Mouse (Mus musculus) brain, embryonic 14.5 days (tissue): ENCODE data around the gene Olfr1360. TPM values are rescaled to one million over a fixed set of nuclear protein-coding genes. Genes with fewer than 3 reads are reported as not detected.
A peak's percentile ranks its signal among the peaks of the same experiment; 100 is the strongest.

Experiments used
- DNase-seq: peaks from one replicate; pipeline ENCODE4 v3.0.0-alpha.2; 2011; ENCODE audit warnings: low read depth
- CTCF ChIP-seq: fragments of 200-500 bp; IDR thresholded peaks from 2 replicates; pipeline ENCODE4 v1.5.1; 2012; ENCODE audit warnings: inconsistent platforms, mild to moderate bottlenecking, moderate library complexity, borderline replicate concordance; ENCODE audit not compliant: insufficient read depth, insufficient read length; ENCODE audit errors: extremely low read depth
- POLR2A ChIP-seq: fragments of 200-500 bp; IDR thresholded peaks from 2 replicates; pipeline ENCODE4 v1.6.1; 2012; ENCODE audit warnings: mild to moderate bottlenecking, inconsistent platforms, borderline replicate concordance; ENCODE audit not compliant: poor library complexity, insufficient read depth, insufficient read length, severe bottlenecking; ENCODE audit errors: extremely low read depth
- polyA plus RNA-seq: library from polyadenylated mRNA; depleted of rRNA; stranded (reverse); fragments of >200 nt; gene quantifications from 2 replicates; pipeline ENCODE4 v1.2.3, GENCODE M21; 2012; rRNA removed

The Olfr1360 gene
- polyA plus RNA-seq, 1 experiment: not detected

GRCm38 (mm10) chr13:21715131-21715863 is 38.1 kb upstream of the Olfr1360 start:
- DNase-seq: peak; percentile 60
- TF ChIP-seq CTCF (no peak), POLR2A (no peak)

GRCm38 (mm10) chr13:21714725-21715124 is 37.5 kb upstream of the Olfr1360 start:
- DNase-seq: peak; percentile 88
- TF ChIP-seq CTCF (peak; percentile 74), POLR2A (no peak)

GRCm38 (mm10) chr13:21711698-21712097 is 34.5 kb upstream of the Olfr1360 start:
- TF ChIP-seq CTCF (no peak), POLR2A (no peak)

GRCm38 (mm10) chr13:21710821-21711525 is 33.8 kb upstream of the Olfr1360 start:
- DNase-seq: peak; percentile 88
- no peak for TF ChIP-seq CTCF
- no peak for TF ChIP-seq POLR2A

More at GRCm38 (mm10) chr13:21711698-21712097, 34.5 kb upstream of the Olfr1360 start:
- DNase-seq: no peak

- DNase-seq: peak; percentile 92
- TF ChIP-seq CTCF (peak; percentile 81), POLR2A (no peak)
These were observed 33.0 kb upstream of the Olfr1360 start for GRCm38 (mm10) chr13:21710031-21710711.

- TF ChIP-seq POLR2A: no peak
- no peak for TF ChIP-seq CTCF
- DNase-seq: no peak
These were observed 29.5 kb upstream of the Olfr1360 start for GRCm38 (mm10) chr13:21706669-21707068.

GRCm38 (mm10) chr13:21697811-21698210 is 20.6 kb upstream of the Olfr1360 start, which contains the start of gene Olfr1359:
Olfr1359 (plus strand) TSS chr13:21698111.
- TF ChIP-seq POLR2A: no peak
- no peak for TF ChIP-seq CTCF
- DNase-seq: no peak

- TF ChIP-seq CTCF (no peak), POLR2A (no peak)
- no peak for DNase-seq
These were observed 13.9 kb downstream of the Olfr1360 start, which contains the start of gene Olfr1361 for GRCm38 (mm10) chr13:21663286-21663685. Olfr1361 (minus strand) TSS chr13:21663386.

GRCm38 (mm10) chr13:21642418-21642817 is 34.8 kb downstream of the Olfr1360 start, which contains the start of gene Olfr11:
Olfr11 (minus strand) TSS chr13:21642518.
- no peak for DNase-seq
- TF ChIP-seq POLR2A (no peak), CTCF (no peak)

Other genes starting within 250 kb of the Olfr1360 start
- 4.1 and 4.9 TPM in 2 replicates for gene Pgbd1, start 236.3 kb downstream of the Olfr1360 start, polyA plus RNA-seq
- gene Zscan26, start 223.7 kb downstream of the Olfr1360 start, polyA plus RNA-seq: 35.6 and 36.7 TPM in 2 replicates
- gene Nkapl, start 208.9 kb downstream of the Olfr1360 start, polyA plus RNA-seq: 1.2 TPM in 2 replicates
- 4.7 and 5.7 TPM in 2 replicates for gene Zkscan4, start 198.5 kb downstream of the Olfr1360 start, polyA plus RNA-seq
- gene Gm10065, start 198.0 kb downstream of the Olfr1360 start, polyA plus RNA-seq: not detected in 2 replicates
- 0.24 and 0.55 TPM in 2 replicates for gene AK157302, start 182.2 kb downstream of the Olfr1360 start, polyA plus RNA-seq
- gene Gm11273, start 176.0 kb downstream of the Olfr1360 start, polyA plus RNA-seq: 7.3 and 7.5 TPM in 2 replicates
- 11.4 and 12.0 TPM in 2 replicates for gene Zkscan8, start 146.3 kb downstream of the Olfr1360 start, polyA plus RNA-seq
- not detected in 2 replicates for gene Olfr1366, start 134.6 kb downstream of the Olfr1360 start, polyA plus RNA-seq
- gene Olfr1535, start 117.5 kb downstream of the Olfr1360 start, polyA plus RNA-seq: not detected in 2 replicates
- not detected in 2 replicates for gene Olfr1364, start 95.6 kb downstream of the Olfr1360 start, polyA plus RNA-seq
- gene Olfr1362, start 63.4 kb downstream of the Olfr1360 start, polyA plus RNA-seq: not detected in 2 replicates
- gene Olfr11, start 34.9 kb downstream of the Olfr1360 start, polyA plus RNA-seq: not detected in 2 replicates
- gene Olfr1361, start 14.0 kb downstream of the Olfr1360 start, polyA plus RNA-seq: not detected in 2 replicates
- not detected in 2 replicates for gene Olfr1359, start 20.7 kb upstream of the Olfr1360 start, polyA plus RNA-seq
- gene Hist1h2bl, start 38.7 kb upstream of the Olfr1360 start, polyA plus RNA-seq: 11.3 and 14.5 TPM in 2 replicates
- 14.3 and 24.3 TPM in 2 replicates for gene Hist1h2ai, start 39.0 kb upstream of the Olfr1360 start, polyA plus RNA-seq
- gene Hist1h3h, start 40.3 kb upstream of the Olfr1360 start, polyA plus RNA-seq: 39.0 and 49.4 TPM in 2 replicates
- 17.0 and 18.2 TPM in 2 replicates for gene Hist1h2bm, start 44.6 kb upstream of the Olfr1360 start, polyA plus RNA-seq
- 17.8 and 19.9 TPM in 2 replicates for gene Hist1h4j, start 57.7 kb upstream of the Olfr1360 start, polyA plus RNA-seq
- 20.2 and 29.6 TPM in 2 replicates for gene Hist1h4k, start 73.1 kb upstream of the Olfr1360 start, polyA plus RNA-seq
- gene Hist1h2ak, start 76.4 kb upstream of the Olfr1360 start, polyA plus RNA-seq: 21.4 and 26.4 TPM in 2 replicates
- gene Hist1h2bn, start 76.7 kb upstream of the Olfr1360 start, polyA plus RNA-seq: 13.5 and 30.8 TPM in 2 replicates
- gene Hist1h1b, start 103.2 kb upstream of the Olfr1360 start, polyA plus RNA-seq: 4.3 and 4.5 TPM in 2 replicates
- 35.6 and 40.1 TPM in 2 replicates for gene Hist1h3i, start 106.0 kb upstream of the Olfr1360 start, polyA plus RNA-seq
- 8.8 and 12.7 TPM in 2 replicates for gene Hist1h2an, start 109.8 kb upstream of the Olfr1360 start, polyA plus RNA-seq
- gene Hist1h2bp, start 110.1 kb upstream of the Olfr1360 start, polyA plus RNA-seq: 2.5 TPM in 2 replicates
- gene Hist1h2bq, start 132.8 kb upstream of the Olfr1360 start, polyA plus RNA-seq: 12.6 and 16.3 TPM in 2 replicates
- not detected in 2 replicates for gene Hist1h2ao, start 133.1 kb upstream of the Olfr1360 start, polyA plus RNA-seq
- gene Hist1h4m, start 134.3 kb upstream of the Olfr1360 start, polyA plus RNA-seq: not detected in 2 replicates
- 25.9 and 58.6 TPM in 2 replicates for gene Hist1h4n, start 154.8 kb upstream of the Olfr1360 start, polyA plus RNA-seq
- 71.3 and 78.4 TPM in 2 replicates for gene Hist1h2ap, start 156.1 kb upstream of the Olfr1360 start, polyA plus RNA-seq
- 5.6 and 6.6 TPM in 2 replicates for gene Hist1h2br, start 156.3 kb upstream of the Olfr1360 start, polyA plus RNA-seq